Mouse (Mus musculus) monocyte, adult 5-6 weeks (primary cell): ENCODE results near the gene AL731706.2. TPM values are rescaled to one million over a fixed set of nuclear protein-coding genes. Genes with fewer than 3 reads are reported as not detected.

Experiments used
- ATAC-seq: fragments of 153-309, 156-312 bp; replicated peaks from 2 replicates; pipeline ENCODE4 v1.8.0; 2017; ENCODE audit warnings: mild to moderate bottlenecking; ENCODE audit not compliant: low TSS enrichment, insufficient number of reproducible peaks, severe bottlenecking, poor library complexity, low FRiP score
- total RNA-seq: library from RNA; stranded (forward); fragments of 200-1000, 200-491, 200-594 nt; gene quantifications from 3 replicates; pipeline ENCODE4 v1.2.3, GENCODE M21; 2017

The AL731706.2 gene
- total RNA-seq, 1 experiment from 2014 or later: 63.0 TPM

- ATAC-seq: no peak
These were observed 49.6 kb downstream of the AL731706.2 start for GRCm38 (mm10) chr2:136835882-136836281.

Other genes starting within 250 kb of the AL731706.2 start
- not detected in 3 replicates for gene Snap25, start 172.2 kb downstream of the AL731706.2 start, total RNA-seq
- gene Slx4ip, start 5.5 kb upstream of the AL731706.2 start, total RNA-seq: 1.5 to 5.4 TPM (median 4.8 TPM) in 3 replicates
- gene AL731706.1, start 5.7 kb upstream of the AL731706.2 start, total RNA-seq: 0.75 to 13.1 TPM (median 5.0 TPM) in 3 replicates
- 7.8 to 10.7 TPM (median 8.8 TPM) in 3 replicates for gene Mkks, start 5.7 kb upstream of the AL731706.2 start, total RNA-seq
- gene Jag1, start 231.0 kb upstream of the AL731706.2 start, total RNA-seq: 7.4 to 10.4 TPM (median 8.6 TPM) in 3 replicates